Mouse (Mus musculus) MEL (cell line): ENCODE measurements around the gene Rap1b. TPM values are rescaled to one million over a fixed set of nuclear protein-coding genes. Genes with fewer than 3 reads are reported as not detected.
A peak's percentile ranks its signal among the peaks of the same experiment; 100 is the strongest.

Experiments used
- DNase-seq: peaks from one replicate; pipeline ENCODE4 v3.0.0; 2011; ENCODE audit warnings: low read depth, low spot score
- H3K27ac ChIP-seq: 2 replicates; pipeline ENCODE4 v1.5.1; 2012; ENCODE audit warnings: low read depth, mild to moderate bottlenecking, control low read depth, low read length, moderate library complexity; ENCODE audit not compliant: control insufficient read depth
- H3K27me3 ChIP-seq, 2 experiments: fragments of 150-350 bp in 1 of 2; sonication (generic) in 1 of 2; 2 replicates each; pipeline ENCODE4 v1.6.1; 2012; ENCODE audit warnings: low read length in 2 of 2, mild to moderate bottlenecking in 2 of 2, improper control_type of control experiment in 1 of 2, moderate library complexity in 1 of 2; ENCODE audit not compliant: insufficient read depth in 2 of 2, control insufficient read depth in 1 of 2
- H3K36me3 ChIP-seq, 2 experiments: 2 replicates each; pipeline ENCODE4 v1.6.1; 2012 to 2014; ENCODE audit warnings: low read length in 2 of 2, improper control_type of control experiment in 1 of 2, inconsistent platforms in 1 of 2, mild to moderate bottlenecking in 1 of 2; ENCODE audit not compliant: insufficient read depth in 2 of 2, control insufficient read depth in 1 of 2
- H3K4me1 ChIP-seq, 2 experiments: fragments of 150-350 bp in 1 of 2; sonication (generic) in 1 of 2; 2 replicates each; pipeline ENCODE4 v1.6.1; 2012; ENCODE audit warnings: low read length in 2 of 2, improper control_type of control experiment in 1 of 2, mild to moderate bottlenecking in 1 of 2; ENCODE audit not compliant: insufficient read depth in 2 of 2, control insufficient read depth in 1 of 2
- H3K4me3 ChIP-seq, 2 experiments: fragments of 150-350 bp in 1 of 2; sonication (generic) in 1 of 2; 2 replicates each; pipeline ENCODE4 v1.5.1; 2012; ENCODE audit warnings: low read depth in 2 of 2, low read length in 2 of 2, mild to moderate bottlenecking in 2 of 2, moderate library complexity in 2 of 2, control low read depth in 1 of 2, improper control_type of control experiment in 1 of 2; ENCODE audit not compliant: control insufficient read depth in 1 of 2, insufficient read depth in 1 of 2
- H3K79me2 ChIP-seq: 2 replicates; pipeline ENCODE4 v1.6.1; 2012; ENCODE audit warnings: mild to moderate bottlenecking, low read length, moderate library complexity; ENCODE audit not compliant: control insufficient read depth, poor library complexity, insufficient read depth
- H3K9ac ChIP-seq: 2 replicates; pipeline ENCODE4 v1.6.1; 2012; ENCODE audit warnings: low read depth, mild to moderate bottlenecking, control low read depth, low read length, moderate library complexity; ENCODE audit not compliant: control insufficient read depth, poor library complexity, severe bottlenecking
- H3K9me3 ChIP-seq: fragments of 150-350 bp; sonication (generic); replicated peaks from 2 replicates; pipeline ENCODE4 v1.6.1; 2012; ENCODE audit warnings: mild to moderate bottlenecking, low read length, improper control_type of control experiment, moderate library complexity; ENCODE audit not compliant: insufficient read depth
- CHD1 ChIP-seq: IDR thresholded peaks from 2 replicates; pipeline ENCODE4 v1.6.1; 2012; ENCODE audit warnings: low read depth, mild to moderate bottlenecking, inconsistent platforms, low read length, improper control_type of control experiment
- CHD2 ChIP-seq: IDR thresholded peaks from 2 replicates; pipeline ENCODE4 v1.6.1; 2011; ENCODE audit warnings: low read length, improper control_type of control experiment
- CTCF ChIP-seq, 3 experiments: IDR thresholded peaks in 2 of 3; conservative IDR thresholded peaks in 1 of 3; 2 replicates each; pipeline ENCODE4 v1.5.1; 2011 to 2012; ENCODE audit warnings: low read length in 3 of 3, low read depth in 2 of 3, mild to moderate bottlenecking in 2 of 3, improper control_type of control experiment in 1 of 3, inconsistent platforms in 1 of 3, mixed read lengths in 1 of 3, moderate library complexity in 1 of 3; ENCODE audit not compliant: control insufficient read depth in 1 of 3, insufficient read depth in 1 of 3, poor library complexity in 1 of 3, severe bottlenecking in 1 of 3
- ELF1 ChIP-seq: IDR thresholded peaks from 2 replicates; pipeline ENCODE4 v1.6.1; 2014; ENCODE audit warnings: low read depth, mild to moderate bottlenecking, inconsistent platforms, low read length, improper control_type of control experiment, moderate library complexity
- EP300 ChIP-seq, 2 experiments: IDR thresholded peaks; 2 replicates each; pipeline ENCODE4 v1.6.1; 2011; ENCODE audit warnings: improper control_type of control experiment in 2 of 2, low read length in 2 of 2, low read depth in 1 of 2, mild to moderate bottlenecking in 1 of 2
- ETS1 ChIP-seq: IDR thresholded peaks from 2 replicates; pipeline ENCODE4 v1.6.1; 2012; ENCODE audit warnings: low read depth, mild to moderate bottlenecking, inconsistent platforms, low read length, improper control_type of control experiment, moderate library complexity
- GABPA ChIP-seq: IDR thresholded peaks from 2 replicates; pipeline ENCODE4 v1.6.1; 2012; ENCODE audit warnings: low read depth, mild to moderate bottlenecking, inconsistent platforms, low read length, improper control_type of control experiment, moderate library complexity
- GATA1 ChIP-seq: IDR thresholded peaks from 2 replicates; pipeline ENCODE4 v1.6.1; 2011; ENCODE audit warnings: low read depth, low read length, improper control_type of control experiment
- HCFC1 ChIP-seq: IDR thresholded peaks from 2 replicates; pipeline ENCODE4 v1.6.1; 2012; ENCODE audit warnings: low read depth, mild to moderate bottlenecking, inconsistent platforms, low read length, improper control_type of control experiment, moderate library complexity
- JUND ChIP-seq: IDR thresholded peaks from 2 replicates; pipeline ENCODE4 v1.6.1; 2011; ENCODE audit warnings: low read depth, mild to moderate bottlenecking, improper control_type of control experiment, low read length
- MAFK ChIP-seq: IDR thresholded peaks from 2 replicates; pipeline ENCODE4 v1.6.1; 2011; ENCODE audit warnings: low read depth, mild to moderate bottlenecking, low read length, improper control_type of control experiment, borderline replicate concordance
- MAX ChIP-seq: IDR thresholded peaks from 2 replicates; pipeline ENCODE4 v1.6.1; 2011; ENCODE audit warnings: low read length, improper control_type of control experiment
- MAZ ChIP-seq: IDR thresholded peaks from 2 replicates; pipeline ENCODE4 v1.6.1; 2012; ENCODE audit warnings: low read depth, mild to moderate bottlenecking, inconsistent platforms, low read length, improper control_type of control experiment
- MEF2A ChIP-seq: IDR thresholded peaks from 2 replicates; pipeline ENCODE4 v1.6.1; 2014; ENCODE audit warnings: low read depth, mild to moderate bottlenecking, inconsistent platforms, low read length, improper control_type of control experiment; ENCODE audit not compliant: poor library complexity, insufficient replicate concordance, severe bottlenecking; ENCODE audit errors: extremely low read depth
- MXI1 ChIP-seq: IDR thresholded peaks from 2 replicates; pipeline ENCODE4 v1.6.1; 2011; ENCODE audit warnings: mild to moderate bottlenecking, low read depth, low read length, improper control_type of control experiment
- NRF1 ChIP-seq: IDR thresholded peaks from 2 replicates; pipeline ENCODE4 v1.6.1; 2014; ENCODE audit warnings: low read depth, mild to moderate bottlenecking, inconsistent platforms, low read length, improper control_type of control experiment, moderate library complexity; ENCODE audit not compliant: poor library complexity, insufficient read depth, severe bottlenecking
- POLR2A ChIP-seq, 2 experiments: IDR thresholded peaks; 2 replicates each; pipeline ENCODE4 v1.6.1; 2011 to 2012; ENCODE audit warnings: low read length in 2 of 2, mild to moderate bottlenecking in 2 of 2, control low read depth in 1 of 2, improper control_type of control experiment in 1 of 2, low read depth in 1 of 2, moderate library complexity in 1 of 2; ENCODE audit not compliant: control insufficient read depth in 1 of 2, insufficient read depth in 1 of 2, poor library complexity in 1 of 2
- RAD21 ChIP-seq: IDR thresholded peaks from 2 replicates; pipeline ENCODE4 v1.6.1; 2011; ENCODE audit warnings: mild to moderate bottlenecking, low read depth, low read length, improper control_type of control experiment
- SMC3 ChIP-seq: IDR thresholded peaks from 2 replicates; pipeline ENCODE4 v1.6.1; 2011; ENCODE audit warnings: low read depth, low read length, improper control_type of control experiment
- TAL1 ChIP-seq: IDR thresholded peaks from 2 replicates; pipeline ENCODE4 v1.6.1; 2012; ENCODE audit warnings: mild to moderate bottlenecking, inconsistent platforms, low read length, moderate library complexity, mixed read lengths
- TBP ChIP-seq: IDR thresholded peaks from 2 replicates; pipeline ENCODE4 v1.8.0; 2011; ENCODE audit warnings: low read depth, low read length, improper control_type of control experiment
- TCF12 ChIP-seq: IDR thresholded peaks from 2 replicates; pipeline ENCODE4 v1.6.1; 2014; ENCODE audit warnings: low read depth, mild to moderate bottlenecking, inconsistent platforms, low read length, improper control_type of control experiment, moderate library complexity
- USF1 ChIP-seq: IDR thresholded peaks from 2 replicates; pipeline ENCODE4 v1.6.1; 2014; ENCODE audit warnings: low read depth, mild to moderate bottlenecking, inconsistent platforms, low read length, improper control_type of control experiment, moderate library complexity
- ZC3H11A ChIP-seq: IDR thresholded peaks from 2 replicates; pipeline ENCODE4 v1.6.1; 2012; ENCODE audit warnings: low read depth, mild to moderate bottlenecking, inconsistent platforms, low read length, improper control_type of control experiment
- ZKSCAN1 ChIP-seq: IDR thresholded peaks from 2 replicates; pipeline ENCODE4 v1.6.1; 2012; ENCODE audit warnings: low read depth, mild to moderate bottlenecking, inconsistent platforms, low read length, improper control_type of control experiment, moderate library complexity
- ZMIZ1 ChIP-seq: IDR thresholded peaks from 2 replicates; pipeline ENCODE4 v1.6.1; 2012; ENCODE audit warnings: low read depth, mild to moderate bottlenecking, inconsistent platforms, low read length, improper control_type of control experiment, moderate library complexity
- ZNF384 ChIP-seq: IDR thresholded peaks from 2 replicates; pipeline ENCODE4 v1.6.1; 2012; ENCODE audit warnings: low read depth, mild to moderate bottlenecking, inconsistent platforms, low read length, improper control_type of control experiment
- polyA plus RNA-seq, 2 experiments: library from polyadenylated mRNA; stranded (reverse) in 1 of 2; unstranded in 1 of 2; fragments of >175 nt in 1 of 2; fragments of >200 nt in 1 of 2; gene quantifications; 2 replicates each; pipeline versions ENCODE4 v1.2.1 to v1.2.4; 2012; ENCODE audit warnings: low replicate concordance in 2 of 2, low read depth in 1 of 2; ENCODE audit not compliant: insufficient read length in 2 of 2, insufficient read depth in 1 of 2, missing spikeins in 1 of 2
- total RNA-seq: library from RNA; depleted of rRNA; stranded (reverse); fragments of 300-350 nt; gene quantifications from 2 replicates; pipeline ENCODE4 v1.2.3, GENCODE M21; 2012

Gene Rap1b
- total and polyA plus RNA-seq, 3 experiments: 42.3 to 89.1 (median 83.3) TPM

DNA sequence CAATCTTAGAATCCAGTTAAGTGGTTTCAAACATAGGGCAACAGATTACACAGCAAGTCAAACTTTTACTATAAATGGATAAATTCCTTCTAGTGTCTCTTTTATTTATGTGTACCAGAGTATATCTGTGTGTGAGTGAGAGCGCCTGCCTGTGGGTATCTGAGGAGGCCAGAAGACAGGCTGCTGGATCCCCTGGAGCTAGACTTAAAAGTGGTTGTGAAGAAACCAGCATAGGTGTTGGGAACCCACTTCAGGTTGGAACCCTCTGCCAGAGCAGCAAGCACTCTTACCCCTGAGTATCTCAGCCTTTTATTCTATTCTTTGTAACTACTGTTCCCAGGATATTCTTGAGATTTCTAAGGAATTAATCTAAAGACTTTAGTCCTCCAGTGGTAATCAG lies 4.1 kb downstream of the Rap1b start:
- Histone ChIP-seq H3K4me1 (peaks cover 10 to 14% of the 10 kb centered on the region in 2 experiments), H3K36me3 (peaks cover 0 to 31% of the 10 kb centered on the region in 2 experiments; a peak in 3 of 4 replicates), H3K79me2 (peaks cover 70% of the 10 kb centered on the region), H3K9me3 (no peaks in the 10 kb centered on the region), H3K27me3 (no peaks in the 10 kb centered on the region), H3K27ac (no peak overlapping the region), H3K9ac (no peak overlapping the region), H3K4me3 (no peak overlapping the region)
- no peak for TF ChIP-seq POLR2A (IDR thresholded peaks at IDR 0.05; ENCODE audit: control insufficient read depth in 1 of 2, insufficient read depth in 1 of 2, low read depth in 1 of 2, low read length in 2 of 2, poor library complexity in 1 of 2)
- TF ChIP-seq CHD1: no peak
- no peak for TF ChIP-seq MXI1
- no peak for TF ChIP-seq GABPA
- no peak for TF ChIP-seq NRF1
- no peak for TF ChIP-seq MEF2A
- no peak for TF ChIP-seq ELF1
- no peak for TF ChIP-seq ZC3H11A
- DNase-seq: no peak

DNA sequence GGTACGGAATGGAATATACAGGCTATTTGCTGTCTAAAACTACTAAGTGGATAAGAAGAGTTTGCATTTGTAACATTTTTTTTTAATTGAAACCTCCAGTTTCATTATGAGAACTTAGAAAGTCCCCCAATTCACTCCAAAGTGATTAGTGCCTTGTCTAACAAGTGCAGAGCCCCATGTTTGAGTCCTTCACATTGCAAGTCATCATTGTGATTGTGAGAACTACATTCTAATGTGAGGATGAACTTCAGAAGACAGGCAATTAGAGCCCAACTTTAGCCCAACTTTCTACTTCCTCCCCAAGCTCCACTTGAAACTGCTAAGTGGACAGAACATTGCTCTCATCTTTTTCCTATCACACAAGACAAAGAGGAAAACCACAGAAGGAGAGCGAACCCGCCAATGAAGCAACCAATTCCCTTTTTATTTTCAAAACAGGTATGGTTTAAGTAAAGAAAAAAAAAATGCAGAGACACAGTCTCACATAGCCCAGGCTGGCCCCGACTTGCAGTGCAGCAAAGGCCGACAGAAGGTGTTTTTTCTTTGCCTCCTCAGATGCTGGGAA lies 5.3 kb downstream of the Rap1b start:
- peak overlapping the region; percentile 2; the same call in 1 of the 2 replicates for H3K27ac ChIP-seq
- peak; percentile 36 for DNase-seq

DNA sequence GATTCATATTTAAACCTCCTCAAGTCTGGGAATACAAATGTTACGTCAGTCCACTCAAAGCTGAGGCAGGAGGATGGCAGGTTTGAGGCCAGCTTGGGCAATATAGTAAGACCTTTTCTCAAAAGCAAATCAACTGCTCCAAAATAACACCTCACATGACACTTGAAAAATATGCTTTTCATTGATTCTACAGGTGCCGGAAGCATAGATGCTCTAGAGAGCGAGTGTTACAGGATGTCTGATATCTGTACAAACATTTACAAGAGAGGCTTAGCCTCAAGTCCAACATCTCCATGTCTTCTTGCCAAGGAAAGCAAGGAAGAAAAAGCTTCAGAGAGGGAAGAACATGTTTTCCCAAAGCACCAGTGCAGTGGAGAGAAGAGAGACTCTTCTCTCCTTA lies 6.1 kb downstream of the Rap1b start:
- Histone ChIP-seq H3K27me3 (no peaks in the 10 kb centered on the region), H3K9me3 (no peaks in the 10 kb centered on the region), H3K9ac (no peak overlapping the region), H3K36me3 (peaks cover 0 to 29% of the 10 kb centered on the region in 2 experiments; a peak in 3 of 4 replicates), H3K4me1 (peaks cover 9 to 14% of the 10 kb centered on the region in 2 experiments), H3K79me2 (peaks cover 78% of the 10 kb centered on the region), H3K4me3 (no peak overlapping the region), H3K27ac (no peak overlapping the region)
- DNase-seq: no peak
- TF ChIP-seq SMC3 (no peak), NRF1 (no peak), TCF12 (no peak), ZMIZ1 (no peak), HCFC1 (no peak), CHD1 (no peak), ZC3H11A (no peak), RAD21 (no peak), ELF1 (no peak), MAZ (no peak), TAL1 (no peak), EP300 (IDR thresholded peaks at IDR 0.05; ENCODE audit: low read depth in 1 of 2, low read length in 2 of 2) (no peak), ZNF384 (no peak), ZKSCAN1 (no peak), MAX (no peak), GATA1 (no peak), USF1 (no peak)

More for the DNA sequence above, 5.3 kb downstream of the Rap1b start:
- H3K4me3 ChIP-seq: no peak overlapping the region
- peaks cover 0 to 29% of the 10 kb centered on the region in 2 experiments; a peak in 3 of 4 replicates for H3K36me3 ChIP-seq
- peaks cover 79% of the 10 kb centered on the region for H3K79me2 ChIP-seq
- no peaks in the 10 kb centered on the region for H3K27me3 ChIP-seq
- no peak overlapping the region for H3K9ac ChIP-seq
- H3K4me1 ChIP-seq: peaks cover 9 to 14% of the 10 kb centered on the region in 2 experiments
- TF ChIP-seq EP300 (IDR thresholded peaks at IDR 0.05; ENCODE audit: low read depth in 1 of 2, low read length in 2 of 2): 0 out of 4 replicates have a peak, but pooled peaks of 1 of the 2 experiments have one; percentile 28
- no peak for TF ChIP-seq CHD2
- peak; percentile 56 for TF ChIP-seq ZNF384
- no peak for TF ChIP-seq TAL1
- TF ChIP-seq TBP: no peak
- TF ChIP-seq JUND: no peak
- TF ChIP-seq MAFK: no peak
- no peak for TF ChIP-seq ETS1
- TF ChIP-seq CTCF (IDR thresholded peaks at IDR 0.05 in 2 of 3, conservative IDR thresholded peaks at IDR 0.05 in 1 of 3; ENCODE audit: control insufficient read depth in 1 of 3, insufficient read depth in 1 of 3, low read depth in 2 of 3, low read length in 3 of 3, poor library complexity in 1 of 3, severe bottlenecking in 1 of 3): no peak
- TF ChIP-seq, all 39 proteins: peak for 2
- H3K9me3 ChIP-seq: no peaks in the 10 kb centered on the region
